Mouse (Mus musculus): ENCODE data around the gene Map3k5. TPM values are rescaled to one million over a fixed set of nuclear protein-coding genes. Genes with fewer than 3 reads are reported as not detected.

Map3k5 gene
- total RNA-seq, 2 experiments from 2014 or later: 16.9 to 22.4 TPM

DNA sequence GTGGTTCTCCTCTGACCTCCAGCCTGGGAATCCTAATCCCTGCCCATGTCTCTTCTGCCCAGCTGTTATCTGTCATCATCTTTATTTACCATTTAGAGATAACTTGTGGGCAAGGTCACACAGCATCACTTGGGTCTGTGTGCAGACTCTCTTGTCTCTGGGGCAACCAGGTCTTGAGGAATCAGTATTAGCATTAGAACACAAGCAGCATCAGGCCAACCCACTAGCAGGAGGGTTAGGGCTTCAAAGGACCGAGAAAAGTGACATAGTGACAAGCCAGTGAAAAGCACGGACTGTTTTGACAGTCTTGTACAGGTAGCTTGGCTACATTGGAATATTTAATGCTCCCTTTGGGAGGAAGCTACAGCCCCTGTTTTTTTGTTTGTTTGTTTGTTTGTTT is 153.6 kb downstream of the Map3k5 start:
- no peak for ATAC-seq (replicated peaks; ENCODE audit: poor library complexity, severe bottlenecking)

GRCm38 (mm10) chr10:20089026-20089425 is 154.8 kb downstream of the Map3k5 start:
- no peak for ATAC-seq (replicated peaks; ENCODE audit: poor library complexity, severe bottlenecking)

GRCm38 (mm10) chr10:20090171-20090570 is 155.9 kb downstream of the Map3k5 start:
- no peak for ATAC-seq (replicated peaks; ENCODE audit: poor library complexity, severe bottlenecking)

GRCm38 (mm10) chr10:20091416-20091815 is 157.1 kb downstream of the Map3k5 start:
- no peak for ATAC-seq (replicated peaks; ENCODE audit: poor library complexity, severe bottlenecking)

DNA sequence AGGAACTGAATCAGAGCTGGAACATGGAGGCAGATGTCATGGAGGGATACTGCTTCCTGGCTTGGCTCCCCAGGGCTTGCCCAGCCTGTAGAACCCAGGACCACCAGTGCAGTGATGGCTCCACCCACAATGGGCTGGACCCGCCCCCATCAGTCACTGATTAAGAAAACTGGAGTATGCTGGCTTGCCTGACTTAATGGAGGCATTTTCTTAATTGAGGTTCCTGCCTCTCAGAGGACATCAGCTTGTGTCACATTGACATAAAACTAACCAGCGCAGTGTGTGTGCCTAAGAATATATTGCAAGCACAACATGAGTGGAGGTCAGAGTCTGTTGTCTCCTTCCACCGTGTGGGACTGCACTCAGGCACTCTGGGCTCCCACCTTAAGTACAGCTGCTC is 158.1 kb downstream of the Map3k5 start:
- no peak for ATAC-seq (replicated peaks; ENCODE audit: poor library complexity, severe bottlenecking)

GRCm38 (mm10) chr10:20101456-20101855 is 167.2 kb downstream of the Map3k5 start:
- no peak for ATAC-seq (replicated peaks; ENCODE audit: poor library complexity, severe bottlenecking)

- peak; percentile 94 for ATAC-seq (replicated peaks; ENCODE audit: poor library complexity, severe bottlenecking)
Measured at GRCm38 (mm10) chr10:20104271-20104931, 170.1 kb downstream of the Map3k5 start.

- ATAC-seq (replicated peaks; ENCODE audit: poor library complexity, severe bottlenecking): no peak; the same call in 1 of the 2 replicates
Measured at GRCm38 (mm10) chr10:20105575-20105974, 171.3 kb downstream of the Map3k5 start.

GRCm38 (mm10) chr10:20107031-20107430 is 172.8 kb downstream of the Map3k5 start:
- no peak for ATAC-seq (replicated peaks; ENCODE audit: poor library complexity, severe bottlenecking)

DNA sequence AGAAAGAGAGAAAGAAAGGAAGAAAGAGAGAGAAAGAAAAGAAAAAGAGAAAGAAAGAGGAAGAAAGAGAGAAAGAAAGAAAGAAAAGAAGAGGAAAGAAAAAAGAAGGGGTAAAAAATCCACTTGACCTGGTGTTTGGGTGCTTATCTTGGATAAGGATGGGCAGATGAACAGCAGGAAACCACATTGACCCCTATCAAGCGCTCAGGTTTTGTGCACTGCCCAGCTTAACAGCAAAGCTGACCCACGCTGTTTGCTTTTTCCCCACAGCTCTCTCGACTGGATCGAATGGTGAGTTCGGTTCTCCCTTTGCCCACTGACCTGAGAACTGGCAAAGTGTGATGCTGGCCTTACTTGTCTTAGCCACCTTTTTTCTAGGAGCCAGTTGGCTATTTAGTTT is 177.2 kb downstream of the Map3k5 start:
- no peak for ATAC-seq (replicated peaks; ENCODE audit: poor library complexity, severe bottlenecking)

DNA sequence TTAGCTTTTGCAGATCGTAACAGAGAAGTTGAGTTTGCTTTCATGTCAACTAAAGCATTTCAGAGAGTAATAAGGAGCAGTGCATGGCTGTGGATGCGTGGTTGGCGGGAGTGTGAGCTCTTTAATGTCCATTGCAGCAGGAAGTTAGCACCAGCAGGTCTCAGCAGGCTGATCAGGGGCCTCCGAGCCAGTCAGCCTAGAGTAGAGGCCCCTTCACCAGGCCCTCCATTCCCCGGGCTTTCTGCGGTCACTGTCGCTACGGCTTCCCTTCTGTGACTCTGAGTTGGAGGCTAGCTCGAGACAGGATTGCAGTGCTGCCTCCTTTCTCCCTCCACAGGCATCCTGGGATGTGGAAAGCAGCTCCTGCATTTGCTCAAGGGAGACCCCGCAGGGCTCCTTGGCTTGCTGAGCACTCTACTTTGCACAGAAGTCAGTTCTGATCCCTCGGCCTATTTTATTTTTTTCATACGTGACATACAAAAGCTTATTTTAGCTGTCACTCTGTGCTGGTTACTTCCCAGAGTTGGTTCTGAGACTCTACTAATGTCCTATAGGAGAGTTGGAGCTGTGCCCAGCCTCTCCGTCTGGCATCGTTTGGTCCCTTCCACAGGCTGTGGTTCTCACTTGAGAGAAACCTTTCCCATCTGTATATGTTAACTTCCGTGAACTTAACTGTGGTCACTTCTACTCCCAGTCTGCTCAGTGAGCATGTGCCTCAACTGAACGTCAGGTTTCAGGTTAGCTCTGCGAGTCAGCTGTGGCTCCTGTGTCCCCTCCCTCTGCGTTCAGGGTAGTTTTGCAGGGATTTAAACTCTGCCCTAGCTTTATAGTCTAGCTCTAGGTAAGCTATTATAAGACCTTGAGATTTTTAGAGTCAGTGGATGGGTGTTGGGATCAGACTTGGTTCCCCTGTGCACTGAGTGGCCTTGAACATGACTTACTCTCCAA is 178.0 kb downstream of the Map3k5 start:
- ATAC-seq (replicated peaks; ENCODE audit: poor library complexity, severe bottlenecking): no peak

- no peak for ATAC-seq (replicated peaks; ENCODE audit: poor library complexity, severe bottlenecking)
Measured at GRCm38 (mm10) chr10:20119504-20120425, 185.5 kb downstream of the Map3k5 start.

DNA sequence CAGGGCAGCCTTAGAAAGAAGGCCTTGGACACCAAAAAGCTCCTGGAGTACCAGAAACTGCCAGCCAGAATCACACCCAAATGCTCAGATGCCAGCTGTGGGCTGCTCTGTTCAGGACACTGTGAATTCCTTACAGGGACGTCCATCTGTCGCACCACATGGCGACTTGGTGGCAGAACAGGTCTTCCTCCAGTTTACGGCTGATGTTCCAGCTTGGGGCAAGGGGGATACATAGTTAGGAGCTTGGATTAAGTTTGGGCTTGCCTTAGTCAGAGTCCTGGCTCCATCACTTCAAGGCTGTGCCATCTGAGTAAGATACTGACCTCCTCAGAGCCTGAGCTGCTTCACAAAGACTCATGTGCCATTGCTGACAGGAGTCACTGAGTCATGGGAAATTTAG is 187.7 kb downstream of the Map3k5 start:
- ATAC-seq (replicated peaks; ENCODE audit: poor library complexity, severe bottlenecking): no peak

- peak; percentile 90 for ATAC-seq (replicated peaks; ENCODE audit: poor library complexity, severe bottlenecking)
Measured at GRCm38 (mm10) chr10:20123401-20123800, 189.1 kb downstream of the Map3k5 start.

DNA sequence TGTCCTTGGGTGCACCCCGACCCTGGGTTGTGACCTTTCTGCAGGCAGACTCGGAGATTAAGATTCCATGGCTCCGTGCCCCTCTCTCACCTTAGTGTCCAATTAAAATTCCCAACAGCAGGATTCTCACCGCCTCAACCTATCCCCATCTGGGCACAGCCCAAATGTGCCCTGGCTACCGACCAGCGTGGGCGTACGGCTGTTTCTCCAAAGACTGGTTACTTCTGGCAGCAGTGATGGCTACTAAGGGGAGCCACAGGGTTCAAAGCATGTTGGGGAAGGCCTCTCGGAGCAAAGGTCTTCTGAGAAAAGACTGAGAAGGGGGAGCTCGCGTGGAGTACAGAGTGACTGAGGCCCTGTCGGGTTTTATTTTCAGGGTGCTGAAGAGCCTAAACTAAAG is 190.3 kb downstream of the Map3k5 start:
- no peak for ATAC-seq (replicated peaks; ENCODE audit: poor library complexity, severe bottlenecking)

- ATAC-seq (replicated peaks; ENCODE audit: poor library complexity, severe bottlenecking): peak; percentile 55
Measured at GRCm38 (mm10) chr10:20125226-20125625, 191.0 kb downstream of the Map3k5 start.

DNA sequence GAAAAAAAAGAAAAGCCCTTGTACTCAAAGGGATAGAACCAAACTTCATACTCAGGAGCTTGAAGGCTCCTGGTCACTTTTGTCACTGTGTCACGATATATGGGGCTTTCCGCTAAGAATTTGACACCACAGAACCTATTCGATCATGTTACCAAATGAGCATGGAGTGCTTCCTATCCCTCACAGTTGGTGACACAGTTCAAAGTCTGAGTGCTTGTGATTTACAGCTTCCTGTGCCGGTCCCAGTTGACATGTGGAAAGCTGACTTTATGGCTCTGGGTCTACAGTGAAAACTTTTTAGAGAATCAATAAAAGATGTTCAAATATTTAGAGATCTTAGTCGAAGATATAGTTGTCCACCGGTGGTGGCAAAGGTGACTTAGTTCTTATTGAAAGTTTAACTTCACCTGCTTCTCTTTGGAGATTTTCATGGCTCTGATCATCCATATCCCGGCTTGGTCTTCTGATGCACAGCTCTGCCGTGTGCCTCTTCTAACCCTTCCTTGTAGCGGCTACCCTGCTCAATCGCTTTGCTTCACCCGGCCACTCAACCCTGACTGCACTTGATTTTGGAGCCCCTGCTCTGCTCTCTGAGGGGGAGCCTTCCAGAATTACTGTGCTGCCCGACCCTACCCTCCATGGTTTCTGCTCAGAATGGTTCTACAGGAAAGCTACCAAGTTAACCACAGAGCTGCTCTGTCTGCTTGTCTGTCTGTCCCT is 198.8 kb downstream of the Map3k5 start:
- peak; percentile 28; the same call in 1 of the 2 replicates for ATAC-seq (replicated peaks; ENCODE audit: poor library complexity, severe bottlenecking)

- ATAC-seq (replicated peaks; ENCODE audit: poor library complexity, severe bottlenecking): peak; percentile 74
Measured at GRCm38 (mm10) chr10:20135350-20136058, 201.2 kb downstream of the Map3k5 start.

DNA sequence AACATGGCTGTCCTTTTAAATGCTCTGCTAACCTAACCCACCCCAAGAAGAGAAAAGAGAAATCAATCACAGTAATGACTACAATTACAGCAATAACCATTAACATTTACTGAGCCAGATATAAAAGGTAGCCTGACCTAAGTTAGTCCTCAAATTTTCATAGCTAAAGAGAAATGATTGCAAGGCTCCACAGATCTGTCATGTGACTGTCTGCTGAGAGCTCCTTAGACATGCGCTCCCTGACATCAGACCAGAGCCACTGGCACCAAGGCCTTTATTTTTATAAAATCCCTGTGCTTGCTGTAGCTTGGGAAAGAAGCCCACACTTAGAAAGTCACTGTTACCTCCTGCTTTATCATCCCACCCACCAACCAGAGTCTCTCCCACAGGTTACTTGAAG is 202.2 kb downstream of the Map3k5 start:
- no peak for ATAC-seq (replicated peaks; ENCODE audit: poor library complexity, severe bottlenecking)

Data from granulocyte monocyte progenitor cell, adult 5-6 weeks (primary cell).